Mouse (Mus musculus) ES-CJ7 (cell line): ENCODE data around the gene Akr7a5.

Experiments
- DNase-seq: peaks from one replicate; pipeline ENCODE4 v3.0.0; 2011; ENCODE audit warnings: low read depth, low spot score

The Akr7a5 gene

GRCm38 (mm10) chr4:139351931-139352711 is 41.6 kb downstream of the Akr7a5 start, which contains the start of the genes Mrto4, Emc1 and Ubr4:
Gene Mrto4, minus strand, starts transcription at chr4:139352576.
Gene Emc1, plus strand, starts transcription at chr4:139352587.
Gene Ubr4, plus strand, starts transcription at chr4:139352609.
- DNase-seq: peak; percentile 73

- no peak for DNase-seq
Measured at GRCm38 (mm10) chr4:139352832-139353231, 42.3 kb downstream of the Akr7a5 start.

- no peak for DNase-seq
Measured at GRCm38 (mm10) chr4:139357211-139357610, 46.7 kb downstream of the Akr7a5 start.

GRCm38 (mm10) chr4:139360761-139361548 is 50.4 kb downstream of the Akr7a5 start:
- DNase-seq: no peak

- DNase-seq: no peak
Measured at GRCm38 (mm10) chr4:139367336-139367735, 56.8 kb downstream of the Akr7a5 start.
